Mouse (Mus musculus) neural tube, embryonic 13.5 days (tissue): ENCODE measurements at regions not wholly inside any gene's neighbourhood (a gene's known extent, or its start where the extent isn't known, plus 50 kb on each side); places are given as distances from the start of the nearest gene placed in this dataset.
"Not testable (repeated sequence)": the region's sequence is repeated elsewhere in the genome, so short reads cannot be mapped to it uniquely, and the experiment has no call there.

Experiments
- ATAC-seq: fragments of 200-750 bp; cut with Nextera tagmentation; 2 replicates; pipeline ENCODE4 v1.8.0; 2017; ENCODE audit warnings: low read depth, mild to moderate bottlenecking, moderate TSS enrichment, moderate library complexity
- H3K27ac ChIP-seq: fragments of 300-500 bp; sonication (generic); replicated peaks from 2 replicates; pipeline ENCODE4 v1.5.1; 2015; ENCODE audit warnings: moderate library complexity, mild to moderate bottlenecking, inconsistent platforms
- H3K27me3 ChIP-seq: fragments of 300-500 bp; sonication (generic); 2 replicates; pipeline ENCODE4 v1.6.1; 2015; ENCODE audit warnings: mild to moderate bottlenecking, inconsistent platforms
- H3K36me3 ChIP-seq: fragments of 300-500 bp; sonication (generic); 2 replicates; pipeline ENCODE4 v1.6.1; 2015; ENCODE audit warnings: mild to moderate bottlenecking, inconsistent platforms
- H3K4me1 ChIP-seq: fragments of 300-500 bp; sonication (generic); replicated peaks from 2 replicates; pipeline ENCODE4 v1.6.1; 2015; ENCODE audit warnings: inconsistent platforms
- H3K4me2 ChIP-seq: fragments of 300-500 bp; sonication (generic); 2 replicates; pipeline ENCODE4 v1.6.1; 2015; ENCODE audit warnings: inconsistent platforms, mild to moderate bottlenecking, moderate library complexity
- H3K4me3 ChIP-seq: fragments of 300-500 bp; sonication (generic); 2 replicates; pipeline ENCODE4 v1.5.1; 2015; ENCODE audit warnings: mild to moderate bottlenecking, inconsistent platforms
- H3K9ac ChIP-seq: fragments of 300-500 bp; sonication (generic); 2 replicates; pipeline ENCODE4 v1.6.1; 2015; ENCODE audit warnings: moderate library complexity, mild to moderate bottlenecking, inconsistent platforms
- H3K9me3 ChIP-seq: fragments of 300-500 bp; sonication (generic); 2 replicates; pipeline ENCODE4 v1.6.1; 2016; ENCODE audit warnings: inconsistent platforms
- WGBS: fragments of 180-500 bp; shearing (Covaris S2); methylation state at CpG from one replicate; pipeline ENCODE4 v1.1.7; 2015; 5-methylcytosine and 5-hydroxymethylcytosine counted together

DNA sequence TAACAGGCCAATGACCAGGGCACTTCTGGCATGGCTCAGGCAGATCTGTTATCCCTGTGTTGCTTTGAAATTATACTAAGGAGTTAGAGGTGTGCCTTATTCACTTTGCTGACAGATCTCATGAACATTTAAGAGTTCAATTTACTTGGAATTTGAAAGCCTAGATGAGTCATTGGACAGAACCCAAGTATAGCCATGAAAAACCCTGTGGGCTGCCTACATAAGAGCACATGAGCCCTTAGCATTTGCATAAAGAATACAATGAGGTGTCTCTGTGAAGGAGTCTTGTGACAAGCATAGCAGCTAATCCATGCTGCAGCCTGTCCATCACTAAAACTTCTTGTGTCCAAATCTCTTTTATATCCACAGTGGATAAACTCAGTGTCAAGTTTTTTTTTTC, 303.2 kb upstream of the Klf6 start:
- ATAC-seq, result no peak
- no peaks in the 10 kb centered on the region for H3K36me3 ChIP-seq

GRCm38 (mm10) chr13:5566479-5566878, 294.8 kb upstream of the Klf6 start:
- no peaks in the 10 kb centered on the region for H3K36me3 ChIP-seq
- no peaks in the 10 kb centered on the region for H3K4me1 ChIP-seq
- H3K9me3 ChIP-seq, result no peaks in the 10 kb centered on the region
- no peak overlapping the region for H3K27ac ChIP-seq
- no peak overlapping the region for H3K4me2 ChIP-seq
- H3K9ac ChIP-seq, result no peak overlapping the region
- WGBS, result 79% methylated on average over 2 of the region's 2 CpGs
- no peak for ATAC-seq
- H3K27me3 ChIP-seq, result no peaks in the 10 kb centered on the region
- H3K4me3 ChIP-seq, result no peak overlapping the region

More for the DNA sequence above, 303.2 kb upstream of the Klf6 start:
- Histone ChIP-seq H3K4me1 (no peaks in the 10 kb centered on the region), H3K9ac (no peak overlapping the region), H3K27me3 (no peaks in the 10 kb centered on the region), H3K9me3 (no peaks in the 10 kb centered on the region), H3K4me2 (no peak overlapping the region), H3K4me3 (no peak overlapping the region), H3K27ac (no peak overlapping the region)

GRCm38 (mm10) chr13:5566896-5567295, 294.4 kb upstream of the Klf6 start:
- 93% methylated on average over 2 of the region's 2 CpGs for WGBS
- Histone ChIP-seq H3K36me3 (no peaks in the 10 kb centered on the region), H3K4me1 (no peaks in the 10 kb centered on the region), H3K4me2 (no peak overlapping the region), H3K27me3 (no peaks in the 10 kb centered on the region), H3K9ac (no peak overlapping the region), H3K27ac (no peak overlapping the region), H3K4me3 (no peak overlapping the region), H3K9me3 (no peaks in the 10 kb centered on the region)
- ATAC-seq, result no peak

DNA sequence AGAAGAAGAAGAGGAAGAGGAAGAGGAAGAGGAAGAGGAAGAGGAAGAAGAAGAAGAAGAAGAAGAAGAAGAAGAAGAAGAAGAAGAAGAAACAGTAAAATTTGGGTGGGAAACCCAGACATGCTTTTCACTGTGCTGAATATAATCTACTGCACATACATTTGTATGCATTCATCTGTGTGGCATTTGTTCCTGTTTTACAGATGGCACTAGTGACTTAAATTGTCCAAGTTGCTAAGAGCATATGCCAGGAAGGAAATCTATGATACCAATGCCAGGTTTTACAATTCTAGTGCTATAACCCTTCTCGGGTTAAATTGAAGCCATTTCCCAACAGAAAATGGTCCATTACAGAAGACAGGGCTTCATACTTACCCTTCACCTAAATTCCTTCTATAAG, 291.7 kb upstream of the Klf6 start:
- H3K27me3 ChIP-seq, result no peaks in the 10 kb centered on the region
- H3K27ac ChIP-seq, result no peak overlapping the region
- no peaks in the 10 kb centered on the region for H3K9me3 ChIP-seq
- 91% methylated on average over 1 of the region's 1 CpGs for WGBS
- H3K36me3 ChIP-seq, result no peaks in the 10 kb centered on the region
- no peak overlapping the region for H3K9ac ChIP-seq
- H3K4me2 ChIP-seq, result no peak overlapping the region
- H3K4me3 ChIP-seq, result no peak overlapping the region
- no peak for ATAC-seq
- no peaks in the 10 kb centered on the region for H3K4me1 ChIP-seq

DNA sequence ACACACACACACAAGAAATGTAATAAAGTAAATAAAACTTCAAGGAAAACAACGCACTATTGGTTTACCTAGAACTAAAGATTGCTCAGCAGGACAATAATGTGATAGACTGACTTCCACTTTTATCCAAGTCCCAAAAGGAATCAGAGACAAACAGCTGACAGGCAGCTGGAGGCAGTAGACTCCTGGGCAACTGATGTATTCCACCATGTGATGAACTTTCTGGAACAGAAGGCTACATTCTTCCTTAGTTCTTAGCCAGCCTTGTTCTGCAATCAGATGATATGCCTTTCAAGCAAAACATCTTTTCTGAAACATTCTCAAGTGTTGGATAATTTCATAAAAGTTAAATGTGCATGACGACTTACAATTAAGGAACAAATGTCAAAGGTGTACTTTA, 290.9 kb upstream of the Klf6 start:
- no peaks in the 10 kb centered on the region for H3K27me3 ChIP-seq
- no peak overlapping the region for H3K4me2 ChIP-seq
- 86% methylated on average over 2 of the region's 2 CpGs for WGBS
- ATAC-seq, result no peak
- no peak overlapping the region for H3K4me3 ChIP-seq
- no peak overlapping the region for H3K27ac ChIP-seq
- no peak overlapping the region for H3K9ac ChIP-seq
- no peaks in the 10 kb centered on the region for H3K36me3 ChIP-seq
- H3K9me3 ChIP-seq, result no peaks in the 10 kb centered on the region
- H3K4me1 ChIP-seq, result no peaks in the 10 kb centered on the region

GRCm38 (mm10) chr13:5576568-5576967, 284.7 kb upstream of the Klf6 start:
- no peaks in the 10 kb centered on the region for H3K36me3 ChIP-seq
- H3K27me3 ChIP-seq, result no peaks in the 10 kb centered on the region
- no peaks in the 10 kb centered on the region for H3K4me1 ChIP-seq
- ATAC-seq, result no peak
- H3K4me3 ChIP-seq, result no peak overlapping the region
- no peak overlapping the region for H3K4me2 ChIP-seq
- no peak overlapping the region for H3K9ac ChIP-seq
- no peak overlapping the region for H3K27ac ChIP-seq
- no peaks in the 10 kb centered on the region for H3K9me3 ChIP-seq
- WGBS, result 75% methylated on average over 5 of the region's 5 CpGs

- ATAC-seq, H3K9ac ChIP-seq, H3K27me3 ChIP-seq, H3K4me1 ChIP-seq, H3K27ac ChIP-seq, H3K4me3 ChIP-seq, H3K4me2 ChIP-seq, H3K9me3 ChIP-seq, H3K36me3 ChIP-seq: not testable (repeated sequence)
- 82% methylated on average over 7 of the region's 7 CpGs for WGBS
Observed at GRCm38 (mm10) chr13:5583681-5584080, 277.6 kb upstream of the Klf6 start.

GRCm38 (mm10) chr13:5587196-5587595, 274.1 kb upstream of the Klf6 start:
- Histone ChIP-seq H3K4me1 (no peaks in the 10 kb centered on the region), H3K36me3 (no peaks in the 10 kb centered on the region), H3K9ac (no peak overlapping the region), H3K4me2 (no peak overlapping the region), H3K4me3 (no peak overlapping the region), H3K27me3 (no peaks in the 10 kb centered on the region), H3K27ac (no peak overlapping the region), H3K9me3 (no peaks in the 10 kb centered on the region)
- no peak for ATAC-seq

- Histone ChIP-seq H3K9me3 (no peaks in the 10 kb centered on the region), H3K36me3 (no peaks in the 10 kb centered on the region), H3K4me3 (no peak overlapping the region), H3K27me3 (no peaks in the 10 kb centered on the region), H3K4me2 (no peak overlapping the region), H3K4me1 (0 out of 2 replicates have a peak, but pooled peaks cover 3% of the 10 kb centered on the region), H3K27ac (no peak overlapping the region), H3K9ac (no peak overlapping the region)
- ATAC-seq, result no peak
- 71% methylated on average over 2 of the region's 2 CpGs for WGBS
Observed at GRCm38 (mm10) chr13:5591286-5591685, 270.0 kb upstream of the Klf6 start.

DNA sequence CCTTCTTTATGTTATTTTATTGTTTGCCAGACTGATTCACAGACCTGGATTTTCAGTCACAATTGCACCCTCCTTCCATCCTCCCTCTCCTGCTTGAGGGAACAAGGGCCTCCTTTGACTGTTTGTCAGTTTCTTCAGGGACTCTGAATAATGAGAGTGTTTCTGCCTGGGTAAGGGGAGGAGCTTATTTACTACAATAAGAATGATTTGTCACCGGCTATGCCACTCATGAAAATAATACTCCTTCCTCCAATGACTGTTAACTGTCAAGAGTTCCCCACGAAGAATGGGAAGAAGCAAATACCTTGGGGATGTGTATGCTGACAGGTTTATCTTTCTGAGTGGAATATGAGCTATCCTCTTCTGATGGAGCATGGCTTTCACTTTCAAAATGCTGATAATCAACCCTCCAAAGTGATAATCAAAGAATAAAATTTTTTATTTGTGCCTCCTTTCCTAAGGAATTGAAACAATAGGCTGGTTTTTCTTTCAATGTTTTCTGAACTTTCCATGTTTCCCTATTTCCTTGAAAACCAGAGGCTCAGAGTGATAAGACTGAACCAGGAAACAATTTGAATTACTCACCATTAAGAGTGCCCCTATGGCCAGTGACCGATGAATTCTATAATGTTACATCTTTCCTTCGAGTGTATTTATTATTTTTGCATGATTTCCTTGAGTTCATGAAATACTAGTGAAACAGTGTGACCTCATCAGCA, 269.3 kb upstream of the Klf6 start:
- no peaks in the 10 kb centered on the region for H3K27me3 ChIP-seq
- H3K4me2 ChIP-seq, result no peak overlapping the region
- H3K4me1 ChIP-seq, result 0 out of 2 replicates have a peak, but pooled peaks cover 3% of the 10 kb centered on the region
- H3K27ac ChIP-seq, result no peak overlapping the region
- no peaks in the 10 kb centered on the region for H3K36me3 ChIP-seq
- H3K4me3 ChIP-seq, result no peak overlapping the region
- 48% methylated on average over 4 of the region's 4 CpGs for WGBS
- ATAC-seq, result no peak
- H3K9ac ChIP-seq, result no peak overlapping the region
- no peaks in the 10 kb centered on the region for H3K9me3 ChIP-seq

DNA sequence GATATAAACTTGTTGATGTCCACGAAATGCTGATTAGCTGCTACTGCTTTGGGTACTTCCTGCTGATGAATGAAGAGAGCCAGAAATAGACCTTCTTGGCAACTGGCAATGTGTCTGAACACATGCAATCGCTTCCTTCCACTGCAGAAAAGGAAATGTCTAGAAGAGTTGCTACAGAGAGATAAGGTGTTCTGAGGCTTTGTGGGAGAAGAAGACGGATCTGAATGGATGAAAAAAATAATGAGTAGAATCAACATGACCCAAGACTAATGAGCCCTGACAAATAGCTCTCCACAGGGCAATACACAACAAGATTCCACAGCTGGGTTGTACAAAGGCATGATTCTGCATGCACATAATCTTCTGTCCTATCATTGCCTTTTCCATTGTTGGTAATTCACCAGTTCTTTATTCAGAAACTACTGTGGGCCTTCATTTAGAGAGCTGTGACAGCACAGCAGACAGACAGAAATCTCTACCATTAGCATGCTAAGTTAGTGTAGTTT, 268.7 kb upstream of the Klf6 start:
- Histone ChIP-seq H3K4me1 (0 out of 2 replicates have a peak, but pooled peaks cover 3% of the 10 kb centered on the region), H3K9me3 (no peaks in the 10 kb centered on the region), H3K9ac (no peak overlapping the region), H3K27ac (no peak overlapping the region), H3K4me3 (no peak overlapping the region), H3K27me3 (no peaks in the 10 kb centered on the region), H3K36me3 (no peaks in the 10 kb centered on the region), H3K4me2 (no peak overlapping the region)
- ATAC-seq, result no peak; the same call in 1 of the 2 replicates
- 43% methylated on average over 3 of the region's 3 CpGs for WGBS

GRCm38 (mm10) chr13:5601648-5602047, 259.6 kb upstream of the Klf6 start:
- no peak overlapping the region for H3K4me2 ChIP-seq
- no peak overlapping the region for H3K9ac ChIP-seq
- no peak for ATAC-seq
- 85% methylated on average over 1 of the region's 1 CpGs for WGBS
- no peaks in the 10 kb centered on the region for H3K36me3 ChIP-seq
- H3K27me3 ChIP-seq, result no peaks in the 10 kb centered on the region
- H3K27ac ChIP-seq, result no peak overlapping the region
- H3K4me3 ChIP-seq, result no peak overlapping the region
- no peaks in the 10 kb centered on the region for H3K4me1 ChIP-seq
- no peaks in the 10 kb centered on the region for H3K9me3 ChIP-seq
